Mouse (Mus musculus) heart, adult 9 months (tissue): Measurements from ENCODE around the gene Wnk2.
A peak's percentile ranks its signal among the peaks of the same experiment; 100 is the strongest.

Experiments used
- DNase-seq, 2 experiments: peaks; one replicate each; pipeline ENCODE4 v3.0.0; 2022; ENCODE audit warnings: low spot score in 2 of 2

The Wnk2 gene

GRCm38 (mm10) chr13:49143323-49143722 is 4.5 kb downstream of the Wnk2 start:
- DNase-seq: no peak

- no peak for DNase-seq
Observed at GRCm38 (mm10) chr13:49142396-49142795, 5.4 kb downstream of the Wnk2 start.

GRCm38 (mm10) chr13:49140567-49140966 is 7.2 kb downstream of the Wnk2 start:
- DNase-seq: no peak

- DNase-seq: peak; percentile 76 to 84
Observed at GRCm38 (mm10) chr13:49134491-49134890, 13.3 kb downstream of the Wnk2 start.

GRCm38 (mm10) chr13:49133125-49133524 is 14.7 kb downstream of the Wnk2 start:
- DNase-seq: peak in 1 of 2 experiments; percentile 38

- DNase-seq: no peak
Observed at GRCm38 (mm10) chr13:49131946-49132687, 15.7 kb downstream of the Wnk2 start.

GRCm38 (mm10) chr13:49131342-49131855 is 16.4 kb downstream of the Wnk2 start:
- no peak for DNase-seq

GRCm38 (mm10) chr13:49129845-49130244 is 18.0 kb downstream of the Wnk2 start:
- DNase-seq: peak; percentile 71 to 74

GRCm38 (mm10) chr13:49129154-49129553 is 18.7 kb downstream of the Wnk2 start:
- DNase-seq: no peak

GRCm38 (mm10) chr13:49127844-49128631 is 19.8 kb downstream of the Wnk2 start:
- DNase-seq: peak in 1 of 2 experiments; percentile 45

- DNase-seq: no peak
Observed at GRCm38 (mm10) chr13:49122106-49122505, 25.7 kb downstream of the Wnk2 start.

GRCm38 (mm10) chr13:49117563-49117962 is 30.3 kb downstream of the Wnk2 start:
- no peak for DNase-seq

- no peak for DNase-seq
Observed at GRCm38 (mm10) chr13:49114921-49115320, 32.9 kb downstream of the Wnk2 start.

GRCm38 (mm10) chr13:49114116-49114515 is 33.7 kb downstream of the Wnk2 start:
- DNase-seq: no peak

- no peak for DNase-seq
Observed at GRCm38 (mm10) chr13:49113345-49113744, 34.5 kb downstream of the Wnk2 start.

- no peak for DNase-seq
Observed at GRCm38 (mm10) chr13:49112652-49113051, 35.2 kb downstream of the Wnk2 start.

- DNase-seq: no peak
Observed at GRCm38 (mm10) chr13:49109665-49110064, 38.1 kb downstream of the Wnk2 start.

GRCm38 (mm10) chr13:49108119-49108846 is 39.5 kb downstream of the Wnk2 start:
- no peak for DNase-seq

GRCm38 (mm10) chr13:49103913-49104312 is 43.9 kb downstream of the Wnk2 start:
- DNase-seq: no peak

- no peak for DNase-seq
Observed at GRCm38 (mm10) chr13:49103235-49103634, 44.6 kb downstream of the Wnk2 start.

- peak; percentile 35 to 47 for DNase-seq
Observed at GRCm38 (mm10) chr13:49100417-49100816, 47.4 kb downstream of the Wnk2 start.

GRCm38 (mm10) chr13:49096826-49097225 is 51.0 kb downstream of the Wnk2 start:
- DNase-seq: peak; percentile 46 to 53
